Mouse (Mus musculus) hindbrain, embryonic 14.5 days (tissue): ENCODE measurements around the gene Ngb. TPM values are rescaled to one million over a fixed set of nuclear protein-coding genes. Genes with fewer than 3 reads are reported as not detected.

ENCODE experiments used
- ATAC-seq: fragments of 200-750 bp; cut with Nextera tagmentation; 2 replicates; pipeline ENCODE4 v1.8.0; 2017; ENCODE audit warnings: moderate number of reproducible peaks, mild to moderate bottlenecking, moderate TSS enrichment, moderate library complexity; ENCODE audit not compliant: low FRiP score
- DNase-seq: peaks from one replicate; pipeline ENCODE4 v3.0.0-alpha.2; 2015; ENCODE audit warnings: low spot score
- H3K27ac ChIP-seq: fragments of 300-500 bp; sonication (generic); 2 replicates; pipeline ENCODE4 v1.5.1; 2014; ENCODE audit warnings: mild to moderate bottlenecking, moderate library complexity
- H3K27me3 ChIP-seq: fragments of 300-500 bp; sonication (generic); 2 replicates; pipeline ENCODE4 v1.6.1; 2014; ENCODE audit warnings: mild to moderate bottlenecking, low read length, mixed read lengths; ENCODE audit not compliant: control insufficient read depth, insufficient read depth
- H3K36me3 ChIP-seq: fragments of 300-500 bp; sonication (generic); replicated peaks from 2 replicates; pipeline ENCODE4 v1.6.1; 2014; ENCODE audit not compliant: control insufficient read depth, insufficient read depth
- H3K4me1 ChIP-seq: fragments of 300-500 bp; sonication (generic); replicated peaks from 2 replicates; pipeline ENCODE4 v1.6.1; 2014; ENCODE audit warnings: antibody characterized with exemption, low read length, mixed read lengths; ENCODE audit not compliant: control insufficient read depth, insufficient read depth
- H3K4me2 ChIP-seq: fragments of 300-500 bp; sonication (generic); replicated peaks from 2 replicates; pipeline ENCODE4 v1.6.1; 2014; ENCODE audit warnings: mild to moderate bottlenecking, moderate library complexity
- H3K4me3 ChIP-seq: fragments of 300-500 bp; sonication (generic); replicated peaks from 2 replicates; pipeline ENCODE4 v1.5.1; 2014; ENCODE audit warnings: mild to moderate bottlenecking, low read length
- H3K9ac ChIP-seq: fragments of 300-500 bp; sonication (generic); 2 replicates; pipeline ENCODE4 v1.6.1; 2014
- H3K9me3 ChIP-seq: fragments of 300-500 bp; sonication (generic); 2 replicates; pipeline ENCODE4 v1.6.1; 2016; ENCODE audit warnings: low read length; ENCODE audit not compliant: control insufficient read depth
- WGBS: fragments of 180-500 bp; shearing (Covaris S2); extraction: QIAGEN DNeasy Blood & Tissue Kit; methylation state at CpG from one replicate; pipeline ENCODE4 v1.1.7; 2014; 5-methylcytosine and 5-hydroxymethylcytosine counted together
- polyA plus RNA-seq: library from polyadenylated mRNA; unstranded; fragments of >200 nt; fragmentation: Nextera tagmentation; extraction: Ambion mirVana; gene quantifications from 2 replicates; pipeline ENCODE4 v1.2.1, GENCODE M21; 2014

The Ngb gene
- polyA plus RNA-seq, result 3.2 and 5.0 TPM in 2 replicates

GRCm38 (mm10) chr12:87102165-87102631 lies at the start of gene Ngb:
TSS of gene Ngb (minus strand) at chr12:87102539.
- H3K4me1 ChIP-seq, result peaks cover 6% of the 10 kb centered on the region; the same call in 1 of the 2 replicates
- ATAC-seq, result 0 out of 2 replicates have a peak, but pooled peaks have one; percentile 32

GRCm38 (mm10) chr12:87149471-87149870 lies 47.1 kb upstream of the Ngb start:
- WGBS, result 99% methylated on average over 5 of the region's 5 CpGs

More at GRCm38 (mm10) chr12:87102165-87102631, at the start of gene Ngb:
- no peaks in the 10 kb centered on the region for H3K9me3 ChIP-seq
- peak within 1 kb of the TSS; percentile 45 for H3K9ac ChIP-seq
- H3K4me2 ChIP-seq, result peak within 1 kb of the TSS; percentile 72
- no peaks in the 10 kb centered on the region for H3K36me3 ChIP-seq
- peaks cover 25% of the 10 kb centered on the region for H3K27me3 ChIP-seq
- no peak for DNase-seq
- no peak within 1 kb of the TSS for H3K27ac ChIP-seq
- 4% methylated on average over 32 of the region's 32 CpGs for WGBS
- H3K4me3 ChIP-seq, result peak within 1 kb of the TSS; percentile 34

GRCm38 (mm10) chr12:87148136-87148535 lies 45.8 kb upstream of the Ngb start:
- Histone ChIP-seq H3K4me1 (peaks cover 14% of the 10 kb centered on the region), H3K36me3 (no peaks in the 10 kb centered on the region), H3K9me3 (peaks cover 14% of the 10 kb centered on the region; the same call in 1 of the 2 replicates), H3K27me3 (no peaks in the 10 kb centered on the region), H3K27ac (peak overlapping the region; percentile 97), H3K4me3 (peak overlapping the region; percentile 84), H3K4me2 (peak overlapping the region; percentile 70), H3K9ac (peak overlapping the region; percentile 76)
- no peak for DNase-seq
- 32% methylated on average over 15 of the region's 15 CpGs for WGBS
- no peak for ATAC-seq

More at GRCm38 (mm10) chr12:87149471-87149870, 47.1 kb upstream of the Ngb start:
- H3K4me3 ChIP-seq, result no peak overlapping the region
- peaks cover 14% of the 10 kb centered on the region for H3K4me1 ChIP-seq
- peaks cover 14% of the 10 kb centered on the region; the same call in 1 of the 2 replicates for H3K9me3 ChIP-seq
- DNase-seq (no peak), ATAC-seq (no peak)
- H3K4me2 ChIP-seq, result no peak overlapping the region
- no peak overlapping the region for H3K9ac ChIP-seq
- no peaks in the 10 kb centered on the region for H3K27me3 ChIP-seq
- H3K27ac ChIP-seq, result no peak overlapping the region
- H3K36me3 ChIP-seq, result no peaks in the 10 kb centered on the region

DNA sequence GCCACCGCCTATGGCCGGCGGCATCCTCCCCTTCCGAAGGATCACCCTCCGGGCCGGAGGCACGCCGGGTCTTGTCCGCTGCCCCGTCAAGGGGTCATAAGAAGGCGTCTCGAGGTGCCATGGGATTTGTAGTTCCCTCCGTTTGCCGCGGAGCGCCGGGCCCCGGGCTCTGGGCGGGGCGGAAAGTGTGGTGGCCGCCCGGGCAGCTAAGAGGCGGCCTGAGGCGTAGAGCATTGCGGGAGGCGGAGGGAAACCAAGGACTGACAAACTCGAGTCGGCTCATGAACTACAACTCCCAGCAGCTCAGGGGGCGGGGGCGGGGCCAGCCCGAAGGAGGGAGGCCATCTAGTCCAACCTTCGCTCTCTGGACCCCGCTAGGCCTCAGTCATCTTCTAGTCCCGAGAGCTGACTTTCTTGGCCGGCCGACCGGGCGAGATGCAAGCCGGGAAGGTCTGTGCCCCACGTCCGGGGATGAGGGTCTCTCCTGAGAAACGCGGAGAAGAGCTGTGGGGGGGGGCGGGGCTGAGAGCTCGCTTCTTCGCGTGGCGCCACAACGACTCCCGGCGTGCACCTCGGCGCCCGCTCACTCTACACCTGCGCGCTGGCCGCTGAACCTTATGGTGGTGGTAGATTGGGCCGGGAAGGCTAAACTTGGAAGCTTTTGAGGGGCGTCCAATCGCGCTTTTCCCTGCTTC lies 45.2 kb upstream of the Ngb start, which contains the start of gene Pomt2:
Gene Pomt2 (minus strand): TSS at position 574 of the 695 bp plus-strand sequence.
- WGBS, result under 1% methylated on average over 59 of the region's 61 CpGs
- ATAC-seq (peak; percentile 95), DNase-seq (peak; percentile 88)
- Histone ChIP-seq H3K4me3 (peak within 1 kb of the TSS; percentile 84), H3K27me3 (no peaks in the 10 kb centered on the region), H3K9ac (peak within 1 kb of the TSS; percentile 76), H3K4me1 (peaks cover 14% of the 10 kb centered on the region), H3K36me3 (no peaks in the 10 kb centered on the region), H3K9me3 (0 out of 2 replicates have a peak, but pooled peaks cover 9% of the 10 kb centered on the region), H3K27ac (peak within 1 kb of the TSS; percentile 97), H3K4me2 (peak within 1 kb of the TSS; percentile 70)

GRCm38 (mm10) chr12:87146966-87147365 lies 44.6 kb upstream of the Ngb start, which contains the start of gene Gstz1:
TSS of gene Gstz1 (plus strand) at chr12:87147165.
- peak; percentile 82 for DNase-seq
- H3K9ac ChIP-seq, result peak within 1 kb of the TSS; percentile 76
- peaks cover 14% of the 10 kb centered on the region for H3K4me1 ChIP-seq
- peak within 1 kb of the TSS; percentile 70 for H3K4me2 ChIP-seq
- peak; percentile 89 for ATAC-seq
- WGBS, result under 1% methylated on average over 27 of the region's 27 CpGs
- no peaks in the 10 kb centered on the region for H3K36me3 ChIP-seq
- H3K4me3 ChIP-seq, result peak within 1 kb of the TSS; percentile 84
- peak within 1 kb of the TSS; percentile 97 for H3K27ac ChIP-seq
- H3K27me3 ChIP-seq, result no peaks in the 10 kb centered on the region
- 0 out of 2 replicates have a peak, but pooled peaks cover 8% of the 10 kb centered on the region for H3K9me3 ChIP-seq

GRCm38 (mm10) chr12:87142156-87142555 lies 39.8 kb upstream of the Ngb start:
- ATAC-seq (no peak), DNase-seq (no peak)
- H3K9ac ChIP-seq, result no peak overlapping the region
- H3K36me3 ChIP-seq, result peaks cover 8% of the 10 kb centered on the region
- no peak overlapping the region for H3K4me2 ChIP-seq
- no peak overlapping the region for H3K4me3 ChIP-seq
- no peaks in the 10 kb centered on the region for H3K27me3 ChIP-seq
- H3K9me3 ChIP-seq, result no peaks in the 10 kb centered on the region
- 84% methylated on average over 2 of the region's 2 CpGs for WGBS
- H3K27ac ChIP-seq, result no peak overlapping the region
- peaks cover 17% of the 10 kb centered on the region for H3K4me1 ChIP-seq

DNA sequence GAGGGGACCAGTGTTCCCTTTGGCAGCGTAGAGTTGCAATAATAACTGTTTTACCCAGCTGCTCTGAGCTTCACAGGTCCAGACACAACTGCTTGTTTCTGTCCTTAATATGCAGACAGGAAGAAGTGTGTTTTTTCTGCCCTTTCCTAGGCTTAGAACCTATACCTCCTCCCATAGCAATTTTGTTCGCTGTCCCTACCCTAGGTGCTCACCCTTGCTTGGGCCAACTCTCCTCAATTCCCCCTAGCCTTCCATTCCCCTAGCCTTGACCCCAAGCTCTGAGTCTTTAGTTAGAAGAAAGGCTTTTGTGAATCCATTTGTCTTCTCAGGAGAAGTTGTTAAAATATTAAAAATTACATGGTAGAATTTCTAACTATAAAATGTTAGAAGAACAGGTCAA lies 36.4 kb upstream of the Ngb start:
- ATAC-seq, result no peak
- no peak overlapping the region for H3K4me3 ChIP-seq
- no peaks in the 10 kb centered on the region for H3K27me3 ChIP-seq
- H3K4me2 ChIP-seq, result no peak overlapping the region
- no peak overlapping the region for H3K9ac ChIP-seq
- WGBS, result 41% methylated on average over 2 of the region's 2 CpGs
- H3K36me3 ChIP-seq, result peaks cover 29% of the 10 kb centered on the region
- no peak for DNase-seq
- H3K9me3 ChIP-seq, result no peaks in the 10 kb centered on the region
- peaks cover 9% of the 10 kb centered on the region for H3K4me1 ChIP-seq
- no peak overlapping the region for H3K27ac ChIP-seq

DNA sequence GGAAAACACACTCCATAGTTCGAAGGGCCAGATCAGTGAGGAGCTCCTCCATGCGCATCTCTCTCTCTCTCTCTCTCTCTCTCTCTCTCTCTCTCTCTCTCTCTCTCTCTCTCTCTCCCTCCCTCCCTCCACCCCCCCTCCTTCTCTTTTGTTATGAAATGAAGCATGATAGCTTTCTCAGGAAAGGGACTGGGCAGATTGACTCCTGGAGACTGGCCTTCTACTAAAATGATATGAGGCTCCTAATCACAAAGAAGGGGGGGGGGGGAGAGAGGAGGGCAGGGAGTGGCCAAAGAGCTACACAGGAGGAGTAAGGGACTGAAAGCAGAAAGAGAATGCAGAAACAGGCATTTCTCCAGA lies 36.0 kb upstream of the Ngb start:
- no peak for DNase-seq
- ATAC-seq, result no peak
- H3K4me1 ChIP-seq, result peaks cover 9% of the 10 kb centered on the region

More for the DNA sequence above, 36.0 kb upstream of the Ngb start:
- Histone ChIP-seq H3K27me3 (no peaks in the 10 kb centered on the region), H3K9me3 (no peaks in the 10 kb centered on the region), H3K4me3 (no peak overlapping the region), H3K9ac (no peak overlapping the region), H3K36me3 (peaks cover 33% of the 10 kb centered on the region), H3K4me2 (no peak overlapping the region), H3K27ac (peak overlapping the region; percentile 51; the same call in 1 of the 2 replicates)
- 31% methylated on average over 2 of the region's 2 CpGs for WGBS
